Mouse (Mus musculus) kidney, postnatal 4 days (tissue): ENCODE measurements around the gene Fkbp14.

Experiments used
- DNase-seq, 2 experiments: peaks; one replicate each; pipeline ENCODE4 v3.0.0; 2021; ENCODE audit warnings: mixed read lengths in 2 of 2

Gene Fkbp14

GRCm38 (mm10) chr6:54597208-54597607, at the start of gene Fkbp14:
TSS of gene Fkbp14 (minus strand) at chr6:54597308.
- no peak for DNase-seq

- DNase-seq, result no peak
Measured at GRCm38 (mm10) chr6:54643181-54643580, 46.1 kb upstream of the Fkbp14 start.

- no peak for DNase-seq
Measured at GRCm38 (mm10) chr6:54641953-54642352, 44.8 kb upstream of the Fkbp14 start.

GRCm38 (mm10) chr6:54639877-54640276, 42.8 kb upstream of the Fkbp14 start:
- DNase-seq, result no peak

- DNase-seq, result peak; percentile 11 to 17
Measured at GRCm38 (mm10) chr6:54631462-54631861, 34.4 kb upstream of the Fkbp14 start.

GRCm38 (mm10) chr6:54629734-54630133, 32.6 kb upstream of the Fkbp14 start:
- DNase-seq, result peak; percentile 55 to 65

GRCm38 (mm10) chr6:54628381-54628780, 31.3 kb upstream of the Fkbp14 start:
- no peak for DNase-seq

GRCm38 (mm10) chr6:54620357-54620756, 23.2 kb upstream of the Fkbp14 start:
- DNase-seq, result no peak

GRCm38 (mm10) chr6:54619530-54619929, 22.4 kb upstream of the Fkbp14 start:
- peak; percentile 36 to 50 for DNase-seq

- no peak for DNase-seq
Measured at GRCm38 (mm10) chr6:54617363-54617762, 20.3 kb upstream of the Fkbp14 start.

- no peak for DNase-seq
Measured at GRCm38 (mm10) chr6:54606241-54606640, 9.1 kb upstream of the Fkbp14 start.

GRCm38 (mm10) chr6:54604001-54604715, 7.0 kb upstream of the Fkbp14 start:
- peak; percentile 53 to 55 for DNase-seq

GRCm38 (mm10) chr6:54602891-54603290, 5.8 kb upstream of the Fkbp14 start:
- no peak for DNase-seq

GRCm38 (mm10) chr6:54600681-54601347, 3.7 kb upstream of the Fkbp14 start:
- DNase-seq, result no peak

GRCm38 (mm10) chr6:54597711-54598110, 603 bp upstream of the Fkbp14 start:
- DNase-seq, result no peak

- no peak for DNase-seq
Measured at GRCm38 (mm10) chr6:54595330-54595878, 1.7 kb downstream of the Fkbp14 start.

- peak; percentile 94 to 97 for DNase-seq
Measured at GRCm38 (mm10) chr6:54594469-54595329, 2.4 kb downstream of the Fkbp14 start, which contains the start of gene Plekha8. TSS of gene Plekha8 (plus strand) at chr6:54595111.

- DNase-seq, result no peak
Measured at GRCm38 (mm10) chr6:54593766-54594468, 3.2 kb downstream of the Fkbp14 start.

GRCm38 (mm10) chr6:54592938-54593535, 4.1 kb downstream of the Fkbp14 start:
- DNase-seq, result peak; percentile 95 to 97

- DNase-seq, result no peak
Measured at GRCm38 (mm10) chr6:54591778-54592177, 5.3 kb downstream of the Fkbp14 start.

GRCm38 (mm10) chr6:54590691-54591090, 6.4 kb downstream of the Fkbp14 start:
- no peak for DNase-seq

GRCm38 (mm10) chr6:54588212-54588611, 8.9 kb downstream of the Fkbp14 start:
- no peak for DNase-seq
